Mouse (Mus musculus) erythroblast, embryonic 14.5 days (primary cell): ENCODE data around the gene Zfp385a. TPM values are rescaled to one million over a fixed set of nuclear protein-coding genes. Genes with fewer than 3 reads are reported as not detected.

Experiments used
- H3K27me3 ChIP-seq: 2 replicates; pipeline ENCODE4 v1.6.1; 2012; ENCODE audit warnings: inconsistent platforms; ENCODE audit not compliant: control insufficient read depth
- H3K36me3 ChIP-seq: 2 replicates; pipeline ENCODE4 v1.6.1; 2012; ENCODE audit warnings: mild to moderate bottlenecking, inconsistent platforms; ENCODE audit not compliant: control insufficient read depth
- H3K4me1 ChIP-seq: 2 replicates; pipeline ENCODE4 v1.6.1; 2012; ENCODE audit warnings: inconsistent platforms; ENCODE audit not compliant: control insufficient read depth
- H3K4me3 ChIP-seq: replicated peaks from 2 replicates; pipeline ENCODE3; 2012; ENCODE audit warnings: moderate library complexity, mild to moderate bottlenecking, inconsistent platforms
- H3K9me3 ChIP-seq: 2 replicates; pipeline ENCODE4 v1.6.1; 2012; ENCODE audit warnings: low read length, inconsistent platforms, mixed read lengths; ENCODE audit not compliant: control insufficient read depth
- GATA1 ChIP-seq: IDR thresholded peaks from 2 replicates; pipeline ENCODE4 v1.6.1; 2012; ENCODE audit warnings: low read length, inconsistent platforms, mixed read lengths
- TAL1 ChIP-seq: IDR thresholded peaks from 3 replicates; pipeline ENCODE4 v1.6.1; 2012; ENCODE audit warnings: low read length, inconsistent platforms, mixed read lengths
- polyA plus RNA-seq: library from polyadenylated mRNA; stranded (reverse); fragments of >175 nt; gene quantifications from 2 replicates; pipeline ENCODE4 v1.2.3, GENCODE M21; 2012

Gene Zfp385a
- polyA plus RNA-seq, 1 experiment = 1.6 TPM

GRCm38 (mm10) chr15:103290843-103291242, 49.0 kb downstream of the Zfp385a start:
- Histone ChIP-seq H3K9me3 (no peaks in the 10 kb centered on the region), H3K36me3 (peaks cover 94% of the 10 kb centered on the region), H3K27me3 (no peaks in the 10 kb centered on the region), H3K4me3 (no peak overlapping the region), H3K4me1 (peaks cover 3% of the 10 kb centered on the region)
- TF ChIP-seq TAL1 (no peak), GATA1 (no peak)

GRCm38 (mm10) chr15:103290417-103290816, 49.5 kb downstream of the Zfp385a start:
- H3K36me3 ChIP-seq = peaks cover 94% of the 10 kb centered on the region
- no peaks in the 10 kb centered on the region for H3K9me3 ChIP-seq
- peaks cover 7% of the 10 kb centered on the region for H3K4me1 ChIP-seq
- H3K27me3 ChIP-seq = no peaks in the 10 kb centered on the region
- H3K4me3 ChIP-seq = no peak overlapping the region
- TF ChIP-seq TAL1 (no peak), GATA1 (no peak)

DNA sequence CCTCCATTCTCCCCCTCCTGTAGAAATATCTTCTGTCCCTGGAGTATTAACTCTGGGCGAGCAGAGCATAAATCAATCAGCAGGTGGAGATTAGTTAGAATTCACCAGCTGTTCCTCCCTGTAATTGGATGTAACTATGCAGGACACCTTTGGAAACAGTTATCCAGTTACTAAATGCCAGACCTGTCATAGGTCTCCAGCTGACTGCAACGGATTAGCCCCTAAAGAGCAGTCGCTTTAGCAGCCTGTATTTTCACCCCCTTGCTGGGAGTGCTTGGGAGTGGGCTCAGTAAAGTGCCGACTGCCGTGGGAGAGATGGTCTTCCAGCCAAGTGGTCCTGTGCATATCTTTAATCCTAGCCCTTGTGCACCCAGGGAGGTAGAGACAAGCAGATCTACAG, 50.3 kb downstream of the Zfp385a start:
- Histone ChIP-seq H3K9me3 (no peaks in the 10 kb centered on the region), H3K4me3 (no peak overlapping the region)

DNA sequence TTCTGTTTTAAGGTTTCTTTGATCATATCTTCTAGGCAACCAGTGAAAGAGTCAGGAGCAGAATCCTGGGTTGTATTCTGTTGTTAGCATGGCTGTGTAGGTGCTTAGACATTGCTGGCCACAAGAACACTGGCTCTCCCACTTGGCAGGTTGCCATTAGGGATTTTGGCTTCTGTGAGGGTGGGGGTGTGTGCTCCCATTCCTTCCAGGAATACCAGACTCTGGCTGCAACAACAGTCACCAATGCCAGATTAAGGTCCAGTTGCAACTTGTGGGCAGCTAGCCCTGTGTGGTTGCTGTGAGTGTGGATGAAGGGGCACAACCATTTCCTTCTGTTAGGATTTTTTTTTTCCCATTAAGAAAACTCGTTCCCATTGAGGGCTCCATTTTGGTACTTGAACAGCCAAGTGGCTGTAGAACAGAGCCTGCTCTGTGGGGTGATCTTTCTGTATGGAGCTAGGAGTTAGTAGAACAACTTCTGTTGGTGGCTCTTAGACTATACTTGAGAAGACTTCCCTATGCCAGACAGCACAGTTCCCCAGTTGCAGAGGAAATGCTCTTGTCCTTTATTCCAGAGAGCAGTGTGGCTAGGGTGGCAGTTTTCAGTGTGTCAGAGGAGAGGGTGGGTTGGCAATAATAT, 54.0 kb downstream of the Zfp385a start:
- Histone ChIP-seq H3K9me3 (no peaks in the 10 kb centered on the region), H3K36me3 (peaks cover 86% of the 10 kb centered on the region), H3K4me1 (peaks cover 29% of the 10 kb centered on the region), H3K4me3 (no peak overlapping the region), H3K27me3 (no peaks in the 10 kb centered on the region)
- TF ChIP-seq TAL1 = no peak
- TF ChIP-seq GATA1 = no peak

More for the DNA sequence above, 50.3 kb downstream of the Zfp385a start:
- Histone ChIP-seq H3K27me3 (no peaks in the 10 kb centered on the region), H3K4me1 (peaks cover 13% of the 10 kb centered on the region), H3K36me3 (peaks cover 96% of the 10 kb centered on the region)
- no peak for TF ChIP-seq TAL1
- TF ChIP-seq GATA1 = no peak

DNA sequence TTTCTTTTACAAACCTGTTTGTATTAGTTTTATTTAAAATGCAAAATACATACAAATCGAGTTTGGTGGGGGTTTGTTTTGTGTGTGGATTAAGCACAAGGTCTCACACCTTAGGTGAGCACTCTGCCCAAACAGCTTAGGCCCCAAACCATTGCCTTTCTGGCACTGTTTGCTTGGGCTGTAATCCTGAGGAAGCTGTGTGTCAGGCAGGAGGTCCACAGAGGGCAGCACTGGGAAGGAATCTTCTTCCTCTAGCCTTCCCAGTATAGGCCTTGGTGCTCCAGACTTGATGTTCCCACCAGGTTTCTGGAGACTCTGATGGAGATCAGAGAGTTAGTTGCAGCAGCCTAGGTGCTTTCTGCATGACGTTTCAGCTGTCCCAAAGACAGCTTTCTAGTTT, 55.2 kb downstream of the Zfp385a start:
- Histone ChIP-seq H3K9me3 (no peaks in the 10 kb centered on the region), H3K36me3 (peaks cover 83% of the 10 kb centered on the region), H3K27me3 (no peaks in the 10 kb centered on the region), H3K4me1 (peaks cover 42% of the 10 kb centered on the region), H3K4me3 (no peak overlapping the region)
- TF ChIP-seq GATA1 (no peak), TAL1 (no peak)

- H3K4me1 ChIP-seq = peaks cover 46% of the 10 kb centered on the region
- H3K27me3 ChIP-seq = no peaks in the 10 kb centered on the region
- TF ChIP-seq TAL1 (no peak), GATA1 (no peak)
- no peaks in the 10 kb centered on the region for H3K9me3 ChIP-seq
- no peak overlapping the region for H3K4me3 ChIP-seq
- peaks cover 82% of the 10 kb centered on the region for H3K36me3 ChIP-seq
These were observed 55.8 kb downstream of the Zfp385a start for GRCm38 (mm10) chr15:103284066-103284465.

- Histone ChIP-seq H3K36me3 (peaks cover 81% of the 10 kb centered on the region), H3K27me3 (no peaks in the 10 kb centered on the region), H3K9me3 (no peaks in the 10 kb centered on the region), H3K4me3 (no peak overlapping the region), H3K4me1 (peaks cover 67% of the 10 kb centered on the region)
- TF ChIP-seq GATA1 (no peak), TAL1 (no peak)
These were observed 58.3 kb downstream of the Zfp385a start for GRCm38 (mm10) chr15:103281465-103282205.

DNA sequence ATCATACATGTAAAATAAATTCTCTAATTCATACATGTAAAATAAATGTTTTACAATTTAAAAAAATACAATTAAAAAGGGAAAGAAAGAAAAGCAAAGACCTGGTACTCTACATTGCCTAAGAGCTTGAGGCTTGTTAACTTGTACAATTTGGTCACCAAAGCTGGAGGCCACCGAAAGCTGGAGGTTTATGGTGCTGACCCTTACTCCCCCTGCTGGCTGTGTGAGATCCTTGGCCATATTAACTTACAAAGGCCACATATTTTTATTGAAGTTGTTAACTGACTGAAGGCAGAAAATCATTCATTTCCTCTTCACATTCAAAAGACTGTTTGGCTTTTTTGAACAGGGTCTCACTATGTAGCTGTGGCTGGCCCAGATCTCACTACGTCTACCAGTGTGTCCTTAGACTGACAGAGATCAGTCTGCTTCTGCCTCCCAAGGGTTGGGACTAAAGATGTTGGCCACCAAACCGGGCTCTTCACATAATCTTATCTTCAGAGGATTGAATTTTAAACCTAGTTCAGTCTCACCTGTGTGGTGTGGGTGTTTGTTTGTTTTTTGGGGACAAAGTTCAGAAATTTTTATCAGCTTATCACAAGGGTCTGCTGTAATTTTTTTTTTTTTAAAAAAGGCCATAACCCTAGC, 59.0 kb downstream of the Zfp385a start:
- Histone ChIP-seq H3K4me1 (peaks cover 68% of the 10 kb centered on the region), H3K36me3 (peaks cover 80% of the 10 kb centered on the region), H3K9me3 (no peaks in the 10 kb centered on the region), H3K27me3 (no peaks in the 10 kb centered on the region), H3K4me3 (no peak overlapping the region)
- TF ChIP-seq TAL1 (no peak), GATA1 (no peak)

DNA sequence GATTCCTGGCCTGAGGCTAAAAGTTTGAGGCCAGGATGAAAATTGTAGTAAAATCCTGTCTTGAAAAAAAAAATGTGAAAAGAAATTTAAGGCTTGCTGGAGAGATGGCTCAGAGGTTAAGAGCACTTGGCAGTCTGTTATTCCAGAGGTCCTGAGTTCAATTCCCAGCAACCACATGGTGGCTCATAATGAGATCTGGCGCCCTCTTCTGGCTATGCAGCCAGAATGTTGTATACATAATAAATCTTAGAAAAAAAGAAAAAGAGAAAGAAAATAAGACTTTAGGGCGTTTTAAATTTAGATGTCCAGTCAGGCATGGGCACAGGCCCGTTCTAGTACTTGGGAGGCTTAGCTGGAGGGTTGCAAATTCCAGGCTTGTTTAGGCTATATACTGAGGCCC, 60.1 kb downstream of the Zfp385a start:
- H3K4me1 ChIP-seq = peaks cover 68% of the 10 kb centered on the region
- H3K4me3 ChIP-seq = no peak overlapping the region
- no peaks in the 10 kb centered on the region for H3K27me3 ChIP-seq
- no peak for TF ChIP-seq TAL1
- no peak for TF ChIP-seq GATA1
- peaks cover 76% of the 10 kb centered on the region for H3K36me3 ChIP-seq
- H3K9me3 ChIP-seq = no peaks in the 10 kb centered on the region
